Mouse (Mus musculus): ENCODE measurements around the gene Trnau1ap.

DNA sequence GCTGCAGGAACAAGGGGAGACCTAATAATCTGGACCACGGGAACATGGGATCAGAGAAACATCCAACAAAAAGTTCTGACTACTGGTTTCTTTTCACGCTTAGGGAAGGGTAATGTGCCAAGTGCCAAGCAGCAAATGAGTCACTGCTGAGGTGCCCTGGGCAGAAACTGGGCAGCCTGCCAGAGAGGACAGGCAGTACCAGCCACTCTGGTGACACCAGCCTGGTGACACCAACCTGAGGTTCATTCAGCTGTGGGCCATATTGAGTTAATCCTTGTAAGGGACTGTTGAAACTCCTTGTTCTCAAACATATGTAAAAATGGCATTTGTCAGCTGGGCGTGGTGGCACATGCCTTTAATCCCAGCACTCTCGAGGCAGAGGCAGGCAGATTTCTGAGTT, 25.2 kb upstream of the Trnau1ap start:
- TF ChIP-seq POLR2A (IDR thresholded peaks at IDR 0.05; ENCODE audit: insufficient read depth, low read depth, low read length), result no peak
- TF ChIP-seq CTCF (IDR thresholded peaks at IDR 0.05; ENCODE audit: insufficient read depth, low read depth, low read length), result no peak
